Mouse (Mus musculus): Measurements from ENCODE around the gene Gm20388.

Gm20388 gene

DNA sequence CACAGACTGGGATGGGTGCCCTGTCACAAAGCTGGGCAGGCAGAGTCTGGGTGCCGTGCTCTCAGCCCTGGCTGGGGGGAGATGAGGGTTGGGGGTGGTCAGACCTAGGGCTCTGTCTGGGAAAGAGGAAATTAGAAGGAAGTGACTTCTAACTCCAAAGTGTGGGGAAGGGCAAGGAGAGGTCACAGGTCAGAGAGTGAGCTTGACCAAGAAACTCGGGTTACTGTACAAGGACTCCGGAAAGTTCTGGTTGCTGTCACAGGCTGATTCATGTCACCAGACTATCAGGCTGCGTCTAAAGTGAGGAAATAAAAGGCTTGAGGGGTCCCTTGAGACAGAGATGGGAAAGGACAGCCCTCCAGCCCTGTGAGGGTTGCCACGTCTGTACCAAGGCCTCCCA lies 1408.8 kb downstream of the Gm20388 start:
- no peak for DNase-seq (ENCODE audit: low read depth, low spot score)

- no peak for DNase-seq (ENCODE audit: low read depth, low spot score)
These were observed 1415.7 kb downstream of the Gm20388 start for GRCm38 (mm10) chr8:121326164-121326910.

- DNase-seq (ENCODE audit: low read depth, low spot score), result no peak
These were observed 1421.8 kb downstream of the Gm20388 start for GRCm38 (mm10) chr8:121332436-121332835.

DNA sequence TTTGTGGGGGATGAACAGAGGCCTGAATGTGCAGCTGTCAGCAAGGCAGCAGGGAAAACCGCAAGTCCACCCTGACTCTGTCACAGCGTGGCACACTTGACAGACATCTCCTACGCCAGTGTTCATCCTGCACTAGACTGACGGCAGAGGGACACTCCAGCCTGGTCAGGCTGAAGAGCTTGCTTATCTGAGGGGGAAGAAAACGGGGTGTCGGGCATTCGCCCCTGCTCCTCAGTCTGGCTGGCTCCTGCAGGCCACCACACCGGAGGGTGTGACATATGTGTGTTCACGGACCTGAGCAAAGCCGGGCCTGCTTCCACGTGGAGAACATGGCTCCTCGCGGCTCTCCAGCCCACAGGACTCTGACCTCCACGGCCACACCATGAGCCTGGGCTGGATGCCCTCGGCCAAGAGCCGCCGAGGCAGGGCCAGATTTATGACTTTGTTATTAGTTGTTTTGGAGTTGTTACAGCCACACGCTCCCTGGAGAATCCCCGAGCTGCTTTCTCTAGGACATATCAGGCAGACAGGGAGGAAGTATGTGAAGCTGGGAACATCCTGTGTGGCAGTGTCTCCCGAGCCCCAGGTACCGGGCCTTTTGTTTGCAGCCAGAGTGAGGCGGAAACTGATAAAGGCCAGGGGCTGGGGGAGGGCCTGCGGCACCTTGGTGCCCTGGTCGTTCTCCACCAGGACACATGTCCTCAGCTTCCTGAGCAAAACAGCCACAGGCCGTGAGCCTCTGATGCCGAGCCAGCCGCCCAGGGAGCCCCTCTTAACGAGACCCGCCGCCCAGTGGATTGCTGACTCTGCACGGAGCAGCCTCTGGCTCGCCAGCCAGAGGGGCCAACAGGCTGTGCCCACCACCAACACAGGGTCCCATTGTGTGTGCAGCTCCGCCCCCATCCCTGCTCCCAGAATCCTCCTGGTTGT lies 1424.1 kb downstream of the Gm20388 start:
- DNase-seq (ENCODE audit: low read depth, low spot score), result peak; percentile 34

DNA sequence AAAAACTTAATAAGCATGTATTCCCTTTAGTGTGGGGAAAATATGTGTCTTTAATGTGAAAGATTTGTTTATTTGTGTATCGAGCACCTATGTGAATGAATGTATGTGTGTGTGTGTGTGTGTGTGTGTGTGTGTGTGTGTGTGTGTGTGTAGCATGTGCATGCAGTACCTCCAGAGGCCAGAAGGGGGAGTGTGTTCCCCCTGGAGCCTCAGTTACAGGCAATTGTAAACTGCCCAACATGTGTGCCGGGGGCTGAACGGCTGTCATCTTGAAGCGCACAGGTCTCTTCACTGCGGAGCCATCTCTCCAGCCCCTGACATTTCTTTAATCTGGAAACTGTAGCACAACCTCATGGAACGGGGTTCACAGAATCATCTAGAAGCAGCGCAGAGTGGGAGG lies 1425.0 kb downstream of the Gm20388 start:
- peak; percentile 58 for DNase-seq (ENCODE audit: low read depth, low spot score)

DNA sequence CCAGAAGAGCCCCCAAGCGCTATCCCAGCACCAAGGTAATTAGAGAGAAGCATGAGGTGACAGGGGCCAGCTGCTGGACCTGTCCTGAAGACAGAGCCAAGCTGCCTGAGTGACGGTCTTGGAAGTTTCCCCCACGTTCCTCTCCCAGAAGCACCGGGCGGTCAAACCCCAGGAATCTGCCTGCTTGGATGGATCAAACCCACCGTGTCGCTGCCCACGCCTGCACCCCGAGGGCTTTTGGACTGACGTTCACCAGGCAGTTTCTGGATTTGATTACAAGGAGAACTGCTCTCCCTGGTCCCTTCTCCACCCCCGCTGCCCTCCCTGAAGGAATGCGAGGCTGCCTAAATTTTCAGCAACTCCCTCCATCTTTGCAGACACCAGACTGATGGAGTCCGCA lies 1432.3 kb downstream of the Gm20388 start:
- no peak for DNase-seq (ENCODE audit: low read depth, low spot score)

DNA sequence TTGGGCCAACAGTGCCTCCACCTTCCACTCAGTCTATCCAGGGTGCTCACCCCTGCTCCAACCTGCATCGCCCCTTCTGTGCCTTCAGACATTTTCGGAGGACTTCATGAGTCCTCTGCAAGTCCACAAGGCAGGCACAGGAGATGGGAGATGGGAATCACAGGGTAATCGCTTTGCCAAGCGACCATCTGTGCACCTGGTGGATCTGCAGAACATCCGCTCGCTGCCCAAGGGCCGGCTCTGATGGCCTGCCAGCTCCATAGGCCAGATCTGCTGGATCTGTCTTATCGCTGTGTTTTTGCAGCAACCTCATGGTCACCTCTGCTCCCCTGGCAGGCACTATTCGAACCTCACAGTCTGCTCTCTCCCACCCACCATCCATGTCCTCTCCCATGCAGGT lies 1433.8 kb downstream of the Gm20388 start:
- no peak for DNase-seq (ENCODE audit: low read depth, low spot score)

- no peak for DNase-seq (ENCODE audit: low read depth, low spot score)
These were observed 1435.5 kb downstream of the Gm20388 start for GRCm38 (mm10) chr8:121346175-121346574.

DNA sequence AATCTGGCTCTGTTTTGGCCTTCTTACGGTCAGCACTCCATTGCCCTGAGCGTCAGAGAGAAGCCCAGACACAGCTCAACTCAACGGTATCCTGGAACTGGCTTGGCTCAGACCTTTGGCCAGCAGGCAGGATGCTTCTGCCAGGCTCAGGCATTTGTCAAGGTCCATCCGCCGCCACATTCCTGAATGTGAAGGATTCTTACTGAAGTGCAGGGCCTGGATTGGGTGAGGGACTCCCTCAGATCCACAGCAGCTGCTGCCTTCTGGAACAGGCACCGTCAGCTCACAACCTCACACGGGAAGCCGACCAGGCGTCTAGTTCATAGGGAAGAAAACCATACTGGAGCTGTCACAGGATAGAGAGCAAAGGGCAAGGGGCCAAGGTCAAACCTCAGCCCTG lies 1436.2 kb downstream of the Gm20388 start:
- DNase-seq (ENCODE audit: low read depth, low spot score), result no peak

DNA sequence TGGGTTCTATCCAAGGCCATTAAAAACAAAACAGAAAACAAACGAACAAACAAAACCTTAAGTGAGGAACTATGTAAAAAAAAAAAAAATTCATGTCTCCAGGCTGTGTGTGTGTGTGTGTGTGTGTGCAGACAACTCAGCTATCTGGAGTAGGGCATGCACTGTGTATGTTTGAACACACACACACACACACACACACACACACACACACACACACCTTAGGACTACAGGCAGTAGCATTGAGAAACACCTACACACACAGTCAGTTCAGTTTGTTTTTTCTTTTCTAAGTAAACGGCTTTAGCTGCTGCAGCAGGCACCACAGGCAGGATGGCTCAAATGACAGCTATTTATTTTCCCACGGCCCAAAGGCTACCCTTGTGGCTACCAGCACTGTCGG lies 1438.4 kb downstream of the Gm20388 start:
- DNase-seq (ENCODE audit: low read depth, low spot score), result no peak

DNA sequence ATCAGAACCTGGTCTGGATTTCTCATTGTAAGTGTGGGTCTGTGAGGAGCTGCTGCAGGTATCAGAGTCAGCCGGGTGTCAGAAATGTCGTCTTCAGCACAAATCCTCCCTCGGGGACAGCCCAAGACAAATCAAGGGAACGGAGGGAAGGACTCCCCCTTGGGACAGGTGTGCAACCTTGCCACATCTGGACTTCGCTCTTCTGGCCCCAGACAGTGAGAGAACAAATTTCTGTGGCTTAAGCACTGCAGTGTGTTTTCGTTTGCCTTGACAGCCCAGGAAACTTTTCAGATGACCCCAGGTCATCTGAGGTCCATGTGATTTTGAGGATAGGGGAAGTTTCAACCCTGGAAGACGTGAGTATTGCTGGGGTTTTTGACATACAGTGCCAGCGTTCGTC lies 1440.2 kb downstream of the Gm20388 start:
- DNase-seq (ENCODE audit: low read depth, low spot score), result no peak

DNA sequence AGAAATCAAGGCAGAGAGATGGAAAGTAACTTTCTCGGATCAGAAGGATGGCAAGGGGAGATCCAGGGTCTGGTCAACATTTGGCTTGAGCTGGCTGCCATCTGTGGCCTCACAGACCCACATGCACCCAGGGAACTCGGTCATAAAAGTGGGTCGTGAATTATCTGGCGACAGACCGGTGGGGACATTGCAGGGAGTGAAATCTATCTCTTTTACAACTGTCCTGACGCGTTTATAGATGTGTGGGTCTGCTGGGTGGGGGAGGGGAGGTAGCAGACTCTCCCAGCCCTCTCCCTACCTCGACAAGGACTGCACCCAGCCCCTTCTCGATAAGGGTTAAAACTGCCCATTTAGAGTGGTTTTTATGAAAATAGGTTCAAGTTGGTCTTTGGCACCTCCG lies 1444.2 kb downstream of the Gm20388 start:
- DNase-seq (ENCODE audit: low read depth, low spot score), result no peak

DNA sequence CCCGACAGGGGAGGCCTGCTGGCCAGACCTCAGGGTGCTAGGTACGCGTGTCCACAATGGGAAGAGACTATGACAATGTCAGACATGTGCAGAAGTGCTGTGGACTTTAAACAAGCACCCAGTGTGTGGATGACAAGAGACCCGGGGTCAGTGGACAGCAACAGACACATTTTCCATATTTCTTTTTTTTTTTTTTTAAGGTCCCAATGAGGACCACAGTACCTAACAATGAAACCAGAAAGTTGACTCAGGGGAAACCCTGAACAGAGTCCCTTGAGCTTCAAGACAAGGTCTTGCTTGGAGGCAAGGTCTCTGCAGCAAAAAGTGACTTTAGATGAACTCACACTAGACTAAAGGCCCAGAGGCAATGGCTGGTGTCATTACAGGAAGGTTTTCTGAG lies 1446.8 kb downstream of the Gm20388 start:
- DNase-seq (ENCODE audit: low read depth, low spot score), result no peak

DNA sequence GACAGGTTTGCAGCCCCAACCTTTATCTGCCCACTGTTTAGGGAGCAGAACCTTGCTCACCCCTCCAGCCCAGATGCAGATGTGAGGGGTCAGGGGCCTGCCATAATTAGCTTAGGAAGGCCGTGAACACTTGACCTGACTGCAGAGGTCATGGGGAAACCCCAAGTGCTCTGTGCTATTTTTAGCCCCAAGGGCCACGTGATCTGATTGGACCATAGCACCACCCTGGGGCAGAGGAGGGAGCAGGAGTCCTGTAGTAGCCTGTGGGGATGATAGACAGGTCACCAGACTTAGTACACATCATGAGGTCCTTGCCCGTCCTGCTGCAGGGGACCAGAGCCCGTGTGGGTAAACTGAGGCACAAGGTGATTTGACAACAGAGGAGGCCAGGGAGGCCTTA lies 1448.0 kb downstream of the Gm20388 start:
- DNase-seq (ENCODE audit: low read depth, low spot score), result no peak

DNA sequence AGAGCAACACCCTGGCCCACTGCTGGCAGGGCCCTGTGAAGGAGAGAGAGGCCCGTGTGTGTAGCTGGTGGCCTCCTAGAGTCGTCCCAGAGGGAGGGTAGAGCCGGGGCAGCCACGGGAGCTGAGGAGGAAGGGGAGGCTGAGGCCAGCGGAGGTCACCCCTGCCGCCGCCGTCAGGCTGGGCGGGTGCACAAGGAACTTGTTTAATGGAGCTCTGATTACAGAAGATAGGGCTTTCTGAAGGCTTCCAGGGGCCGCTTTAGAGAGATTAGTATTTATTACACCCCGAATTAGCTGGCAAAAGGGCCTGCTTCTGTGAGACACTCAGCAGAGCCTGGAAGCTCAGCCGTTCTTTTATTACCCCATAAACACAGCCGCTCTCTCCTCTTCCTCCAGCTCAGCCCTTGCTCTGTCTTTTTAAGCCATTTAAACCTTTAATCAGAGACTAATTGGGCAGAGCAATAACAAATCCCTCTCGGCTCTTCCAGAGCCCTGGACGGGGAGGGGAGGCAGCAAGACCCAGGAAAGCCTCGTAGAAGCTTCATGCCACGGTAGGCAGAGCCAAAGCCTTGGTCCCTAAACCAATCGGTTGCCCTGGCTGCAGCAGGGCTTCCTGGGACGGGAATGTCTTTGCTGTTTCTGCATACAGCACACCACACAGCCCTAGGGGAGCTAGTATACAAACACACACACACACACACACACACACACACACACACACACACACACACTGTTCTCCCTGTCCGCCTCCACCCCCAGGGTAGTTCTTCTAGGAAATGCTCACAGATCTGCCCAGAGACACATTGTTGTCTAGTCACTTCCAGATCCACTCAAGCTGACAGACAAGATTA lies 1448.7 kb downstream of the Gm20388 start:
- DNase-seq (ENCODE audit: low read depth, low spot score), result no peak

GRCm38 (mm10) chr8:121360001-121360400 lies 1449.4 kb downstream of the Gm20388 start:
- no peak for DNase-seq (ENCODE audit: low read depth, low spot score)

GRCm38 (mm10) chr8:121361166-121361565 lies 1450.5 kb downstream of the Gm20388 start:
- no peak for DNase-seq (ENCODE audit: low read depth, low spot score)

- no peak for DNase-seq (ENCODE audit: low read depth, low spot score)
These were observed 1454.0 kb downstream of the Gm20388 start for GRCm38 (mm10) chr8:121364646-121365045.

GRCm38 (mm10) chr8:121365150-121365549 lies 1454.5 kb downstream of the Gm20388 start:
- DNase-seq (ENCODE audit: low read depth, low spot score), result no peak

DNA sequence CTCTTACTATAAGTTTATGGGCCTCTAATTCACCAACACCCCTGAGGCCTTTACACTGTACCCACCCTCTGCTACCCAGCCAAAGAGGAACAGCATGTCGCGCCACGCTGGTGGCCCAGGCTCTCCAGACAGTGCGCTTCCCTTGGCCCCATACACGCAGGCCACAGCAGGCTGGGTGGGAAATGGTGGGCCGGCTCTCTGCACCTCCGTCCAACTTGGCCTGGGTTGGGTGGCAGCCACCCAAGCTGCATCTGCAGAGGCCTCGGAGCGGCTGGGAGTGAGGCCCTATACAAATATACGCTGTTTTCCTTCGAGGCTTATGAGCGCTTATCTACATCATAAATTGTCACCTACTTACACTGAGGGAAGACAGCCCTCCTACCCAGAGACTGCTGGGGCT lies 1456.0 kb downstream of the Gm20388 start:
- no peak for DNase-seq (ENCODE audit: low read depth, low spot score)

DNA sequence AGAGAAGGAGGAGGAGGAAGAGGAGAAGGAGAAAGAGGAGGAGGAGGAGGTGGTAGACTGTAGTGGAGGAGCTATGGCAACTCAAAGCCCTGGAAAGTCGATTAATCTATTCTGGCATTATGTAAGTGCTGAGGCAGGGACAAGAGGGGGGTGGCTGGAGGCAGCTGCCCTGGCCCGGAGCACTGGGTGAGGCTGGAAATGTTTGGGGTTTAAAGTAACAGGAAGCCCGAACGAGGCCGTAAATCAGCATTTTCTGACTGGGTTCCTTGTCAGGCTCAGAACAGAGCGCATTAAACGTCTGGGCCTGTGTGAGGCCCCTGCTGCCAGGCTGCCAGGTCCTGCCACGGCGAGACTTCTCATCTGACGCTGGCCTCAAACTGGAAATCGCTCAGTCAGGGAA lies 1458.2 kb downstream of the Gm20388 start:
- no peak for DNase-seq (ENCODE audit: low read depth, low spot score)

- DNase-seq (ENCODE audit: low read depth, low spot score), result no peak
These were observed 1458.7 kb downstream of the Gm20388 start for GRCm38 (mm10) chr8:121369378-121369777.

Measured in ES-CJ7 (cell line).